Comparison of ENCODE assay signal across 34 mouse cellular contexts in genomic region chr11:80389885-80390284, GRCm38 (mm10).
"Had no signal": no experiment of that assay in that cellular context is flagged by ENCODE, and none has a peak within 500 bp of the region (broad histone marks: within the 10 kb centered on the region; RNA-seq: fewer than 3 reads in every experiment).

No protein-coding gene starts in this region.

- ATAC-seq: hindbrain, embryonic 16.5 days; hindbrain, postnatal 0 days; inflammation-experienced regulatory T-cells, adult 6 months; intestine, embryonic 15.5 days; intestine, embryonic 16.5 days; intestine, postnatal 0 days had no signal

- H3K4me3 ChIP-seq: heart, embryonic 10.5 days; heart, embryonic 12.5 days; heart, embryonic 13.5 days; heart, embryonic 15.5 days; hindbrain, embryonic 10.5 days; hindbrain, embryonic 12.5 days; hindbrain, embryonic 13.5 days; hindbrain, embryonic 15.5 days; intestine, embryonic 15.5 days; kidney, embryonic 15.5 days; left cerebral cortex, adult 2 months had no signal

- H3K9me3 ChIP-seq: heart, embryonic 10.5 days; heart, embryonic 12.5 days; heart, embryonic 13.5 days; heart, embryonic 15.5 days; hindbrain, embryonic 10.5 days; hindbrain, embryonic 12.5 days; hindbrain, embryonic 13.5 days; hindbrain, embryonic 15.5 days; intestine, embryonic 15.5 days; kidney, embryonic 15.5 days had no signal

- H3K27me3 ChIP-seq: heart, embryonic 12.5 days; heart, embryonic 13.5 days; heart, embryonic 15.5 days; hindbrain, embryonic 12.5 days; hindbrain, embryonic 13.5 days; hindbrain, embryonic 15.5 days; intestine, embryonic 15.5 days; kidney, embryonic 15.5 days had no signal

- H3K27ac ChIP-seq: heart, embryonic 10.5 days; heart, embryonic 13.5 days; heart, embryonic 15.5 days; hindbrain, embryonic 10.5 days; hindbrain, embryonic 12.5 days; hindbrain, embryonic 13.5 days; hindbrain, embryonic 14.5 days; hindbrain, embryonic 15.5 days; hindbrain, postnatal 0 days; intestine, embryonic 15.5 days; kidney, embryonic 15.5 days; kidney, postnatal 0 days; left cerebral cortex, adult 2 months had no signal

- H3K9ac ChIP-seq: heart, embryonic 12.5 days; heart, embryonic 13.5 days; heart, embryonic 15.5 days; hindbrain, embryonic 12.5 days; hindbrain, embryonic 13.5 days; hindbrain, embryonic 14.5 days; hindbrain, embryonic 15.5 days; intestine, embryonic 15.5 days; kidney, embryonic 15.5 days had no signal

- H3K4me2 ChIP-seq: heart, embryonic 11.5 days; heart, embryonic 12.5 days; heart, embryonic 13.5 days; heart, embryonic 15.5 days; hindbrain, embryonic 12.5 days; hindbrain, embryonic 13.5 days; hindbrain, embryonic 14.5 days; hindbrain, embryonic 15.5 days; intestine, embryonic 15.5 days; kidney, embryonic 15.5 days had no signal

- DNase-seq: heart, postnatal 10 days; heart, postnatal 14 days; heart, postnatal 36 days; heart, postnatal 4 days; kidney, adult 11 months; kidney, adult 18-20 months; kidney, adult 2 months; kidney, adult 8-10 months; kidney, adult 9 months; kidney, postnatal 10 days; kidney, postnatal 14 days; kidney, postnatal 25 days; kidney, postnatal 36 days; kidney, postnatal 4 days; layer of hippocampus, postnatal 36 days had no signal
